Mouse (Mus musculus): ENCODE data around the gene Slc12a8.

Gene Slc12a8

GRCm38 (mm10) chr16:33621836-33622235 lies 104.7 kb downstream of the Slc12a8 start:
- DNase-seq, result no peak

DNA sequence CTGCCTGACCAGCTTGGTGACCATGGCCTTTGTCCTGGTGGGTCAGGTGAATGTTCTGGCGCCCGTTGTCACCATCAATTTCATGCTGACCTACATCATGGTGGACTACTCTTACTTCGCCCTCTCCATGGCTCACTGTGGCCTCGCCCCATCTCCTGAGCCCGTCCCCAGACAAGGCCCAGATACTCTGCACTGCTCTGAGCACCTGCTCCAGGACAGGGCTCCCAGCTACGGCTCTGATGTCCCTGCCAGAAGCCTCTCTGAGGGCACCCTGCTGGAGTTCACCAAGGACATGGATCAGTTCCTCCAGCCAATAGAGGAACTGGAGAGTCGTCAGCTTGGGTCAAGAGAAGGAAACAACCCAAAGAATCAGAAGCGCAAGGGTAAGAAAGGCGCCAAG lies 107.5 kb downstream of the Slc12a8 start:
- no peak for DNase-seq

- DNase-seq, result no peak
These were observed 112.4 kb downstream of the Slc12a8 start for GRCm38 (mm10) chr16:33629539-33629938.

- no peak for DNase-seq
These were observed 118.9 kb downstream of the Slc12a8 start for GRCm38 (mm10) chr16:33635836-33636595.

GRCm38 (mm10) chr16:33641779-33642178 lies 124.7 kb downstream of the Slc12a8 start:
- no peak for DNase-seq

GRCm38 (mm10) chr16:33653116-33653515 lies 136.0 kb downstream of the Slc12a8 start:
- DNase-seq, result no peak

- DNase-seq, result no peak
These were observed 138.3 kb downstream of the Slc12a8 start for GRCm38 (mm10) chr16:33655443-33655842.

DNA sequence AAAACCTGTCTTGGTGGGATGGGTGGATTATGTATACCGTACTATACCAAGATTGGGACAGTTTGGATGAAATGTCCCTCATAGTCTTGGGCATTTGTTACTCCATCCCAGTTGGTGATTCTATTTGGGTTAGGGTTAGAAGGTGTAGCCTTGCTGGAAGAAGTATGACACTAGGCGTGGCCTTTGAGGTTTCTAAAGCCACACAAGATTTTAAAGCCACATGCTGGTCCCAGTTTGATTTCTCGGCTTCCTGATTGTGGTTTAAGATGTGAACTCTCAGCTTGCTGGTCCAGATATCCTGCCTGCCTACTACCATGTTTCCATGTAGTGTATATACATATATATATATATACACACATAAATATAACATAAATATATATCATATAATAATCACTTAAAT lies 140.1 kb downstream of the Slc12a8 start:
- no peak for DNase-seq

- no peak for DNase-seq
These were observed 141.0 kb downstream of the Slc12a8 start for GRCm38 (mm10) chr16:33658121-33658520.

DNA sequence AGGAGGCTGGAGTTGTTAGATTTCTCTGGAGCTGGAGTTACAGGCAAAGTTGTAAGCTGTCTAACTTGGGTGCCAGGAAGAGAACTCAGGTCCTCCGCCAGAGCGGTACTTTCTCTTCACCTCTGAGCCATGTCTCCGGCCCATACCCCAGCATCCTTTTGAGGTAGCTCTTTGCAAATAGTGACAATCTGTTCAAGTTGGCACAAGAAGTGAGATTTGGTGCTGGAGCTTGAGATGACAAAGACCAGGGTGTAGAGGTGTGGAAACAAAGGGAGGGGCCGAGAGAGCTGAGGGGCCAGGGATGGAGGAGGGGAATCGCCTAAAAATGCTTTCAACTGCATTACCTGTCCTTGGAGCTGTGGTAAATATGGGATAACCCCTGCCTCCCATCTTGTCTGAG lies 142.4 kb downstream of the Slc12a8 start:
- DNase-seq, result no peak

- peak; percentile 77 to 79 for DNase-seq
These were observed 143.0 kb downstream of the Slc12a8 start for GRCm38 (mm10) chr16:33660125-33660524.

DNA sequence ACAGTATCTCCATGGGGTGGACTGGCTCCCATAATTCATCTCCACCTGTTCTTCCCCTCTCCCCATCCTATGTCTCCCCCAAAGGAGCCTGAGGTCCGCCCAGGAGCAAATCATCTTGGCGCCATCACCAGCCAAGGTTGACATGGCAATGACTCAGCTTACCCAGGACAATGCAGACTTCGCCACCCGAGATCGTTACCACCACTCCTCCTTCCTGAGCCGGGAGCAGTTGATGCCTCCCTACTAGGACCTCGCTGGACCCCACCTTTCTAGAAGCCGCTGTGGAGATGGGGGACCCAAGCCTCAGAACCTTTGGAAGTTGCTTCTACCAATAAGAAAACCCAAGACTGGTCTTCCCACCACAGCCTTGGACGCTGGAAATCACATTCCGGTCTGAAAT lies 145.7 kb downstream of the Slc12a8 start:
- no peak for DNase-seq

GRCm38 (mm10) chr16:33666226-33666625 lies 149.1 kb downstream of the Slc12a8 start:
- no peak for DNase-seq

DNA sequence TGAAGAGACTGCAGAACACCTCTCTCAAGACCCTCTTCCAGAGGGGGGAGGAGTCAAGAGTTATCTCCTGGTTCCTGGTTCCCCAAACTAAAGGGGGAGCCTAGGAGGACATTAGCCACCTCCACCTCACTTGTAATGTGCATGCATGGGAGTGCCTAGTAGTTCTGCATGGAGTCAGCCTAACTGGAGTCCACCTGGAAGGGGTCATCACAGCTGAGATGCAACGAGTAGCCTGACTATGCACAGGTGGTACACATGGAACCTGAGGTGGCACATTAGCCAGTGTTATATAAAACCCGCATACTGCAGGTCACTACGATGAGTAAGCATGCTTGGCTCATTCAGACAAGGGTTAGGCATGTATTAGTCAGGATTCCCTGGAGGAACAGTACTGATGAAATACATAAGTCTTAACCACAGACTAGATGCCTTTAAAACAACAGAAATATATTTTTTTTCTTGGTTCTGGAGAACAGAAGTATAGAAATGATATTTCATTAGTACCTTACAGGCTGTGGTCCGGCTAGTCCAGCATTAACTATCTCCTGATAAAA lies 149.9 kb downstream of the Slc12a8 start:
- no peak for DNase-seq

- DNase-seq, result no peak
These were observed 151.3 kb downstream of the Slc12a8 start for GRCm38 (mm10) chr16:33668448-33668847.

DNA sequence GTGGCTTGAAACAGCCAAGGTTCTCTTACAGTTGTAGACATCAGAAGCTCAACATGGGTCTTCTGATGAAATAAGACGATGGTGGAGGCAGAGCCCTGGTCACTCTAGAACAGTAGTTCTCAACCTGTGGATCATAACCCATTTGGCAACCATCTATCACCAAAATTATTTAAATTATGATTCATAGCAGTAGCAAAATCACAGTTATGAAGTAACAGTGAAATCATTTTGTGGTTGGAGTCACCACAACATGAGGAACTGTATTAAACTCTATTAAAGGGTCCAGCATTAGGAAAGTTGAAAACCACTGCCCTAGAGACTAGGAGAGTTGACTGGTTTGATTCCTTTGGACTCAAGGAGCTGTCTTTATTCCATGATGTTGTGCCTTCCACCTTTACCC lies 151.9 kb downstream of the Slc12a8 start:
- DNase-seq, result no peak

GRCm38 (mm10) chr16:33670340-33670739 lies 153.2 kb downstream of the Slc12a8 start:
- no peak for DNase-seq

GRCm38 (mm10) chr16:33670933-33671332 lies 153.8 kb downstream of the Slc12a8 start:
- no peak for DNase-seq

DNA sequence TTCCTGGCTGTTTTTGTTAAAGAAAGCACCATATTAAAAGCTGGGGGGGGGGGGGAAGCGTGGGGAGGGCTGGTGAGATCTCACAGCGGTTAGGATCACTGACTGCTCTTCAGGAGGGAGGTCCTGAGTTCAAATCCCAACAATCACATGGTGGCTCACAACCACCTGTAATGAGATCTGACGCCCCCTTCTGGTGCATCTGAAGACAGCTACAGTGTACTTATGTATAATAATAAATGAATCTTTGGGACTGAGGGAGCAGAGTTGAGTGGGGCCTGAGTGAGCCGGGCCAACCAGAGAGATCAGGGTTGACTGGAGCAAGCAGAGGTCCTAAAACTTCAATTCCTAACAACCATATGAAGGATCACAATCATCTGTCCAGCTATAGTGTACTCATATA lies 155.1 kb downstream of the Slc12a8 start:
- no peak for DNase-seq

DNA sequence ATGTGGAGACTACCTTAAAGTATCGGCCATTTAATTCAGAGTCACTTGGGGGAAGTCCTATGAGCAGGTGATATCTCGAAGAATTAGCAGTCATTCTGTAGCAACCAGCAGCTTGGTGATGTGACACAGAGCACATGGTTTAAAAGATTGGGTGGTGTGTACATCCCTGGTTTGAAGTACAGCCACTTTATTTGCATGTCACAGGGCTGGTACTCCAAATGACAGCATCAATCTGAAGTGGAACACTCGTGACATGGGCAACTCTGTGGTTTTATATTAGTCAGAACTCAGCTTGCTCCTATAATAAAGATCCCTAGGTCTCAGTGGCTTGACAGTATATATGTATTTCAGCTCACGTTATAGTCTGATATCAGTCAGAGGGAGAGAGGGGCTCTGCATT lies 155.5 kb downstream of the Slc12a8 start:
- DNase-seq, result no peak

DNA sequence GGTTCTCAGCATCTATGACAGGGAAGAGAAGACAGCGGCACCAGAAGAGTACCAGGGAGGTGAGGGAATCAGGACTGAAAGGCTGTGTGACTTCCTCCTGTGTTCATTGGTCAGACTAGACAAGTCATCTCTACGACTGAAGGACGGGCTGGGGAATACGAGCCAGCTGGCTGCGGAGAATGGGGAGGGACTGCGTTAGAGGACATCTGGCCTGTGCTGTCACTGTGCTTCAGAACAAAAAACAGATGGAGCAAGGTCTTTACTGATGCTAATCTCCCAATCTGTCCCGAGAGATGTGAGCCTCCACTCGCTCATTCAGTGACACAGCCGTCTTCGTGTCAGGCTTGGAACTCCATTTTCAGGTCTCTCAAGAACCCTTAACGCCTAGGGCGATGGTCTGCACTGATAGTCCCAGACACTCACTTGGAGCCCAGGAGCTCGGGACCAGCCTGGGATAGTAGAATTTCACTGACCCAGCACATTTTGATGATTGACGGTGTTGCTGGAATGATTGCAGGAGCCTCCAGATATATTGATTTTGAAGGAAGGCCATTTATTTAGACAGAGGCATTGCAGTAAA lies 156.5 kb downstream of the Slc12a8 start:
- DNase-seq, result no peak

GRCm38 (mm10) chr16:33675151-33675847 lies 158.2 kb downstream of the Slc12a8 start:
- DNase-seq, result no peak

DNA sequence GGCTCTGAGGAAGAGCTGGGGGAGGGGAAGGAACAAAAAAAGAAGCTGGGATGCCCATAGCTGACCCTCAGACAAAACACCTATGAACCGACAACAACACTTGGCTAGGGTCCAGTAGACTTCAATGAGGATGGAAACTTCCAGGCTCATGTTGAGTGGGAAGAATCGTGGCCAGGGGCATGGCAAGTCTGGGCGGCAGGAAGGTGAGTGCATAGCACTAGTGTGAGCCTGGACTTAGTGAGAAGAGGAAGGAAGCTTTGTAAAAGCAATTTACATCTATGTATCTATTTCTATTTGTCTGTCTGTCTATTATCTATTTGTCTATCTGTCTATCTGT lies 158.7 kb downstream of the Slc12a8 start:
- DNase-seq, result peak; percentile 47 to 71

Data from kidney, postnatal 25 days (tissue).